Mouse (Mus musculus): ENCODE results near the gene Stx1b. TPM values are rescaled to one million over a fixed set of nuclear protein-coding genes. Genes with fewer than 3 reads are reported as not detected.

Stx1b gene
- polyA plus RNA-seq, 1 experiment, result 2.4 TPM

DNA sequence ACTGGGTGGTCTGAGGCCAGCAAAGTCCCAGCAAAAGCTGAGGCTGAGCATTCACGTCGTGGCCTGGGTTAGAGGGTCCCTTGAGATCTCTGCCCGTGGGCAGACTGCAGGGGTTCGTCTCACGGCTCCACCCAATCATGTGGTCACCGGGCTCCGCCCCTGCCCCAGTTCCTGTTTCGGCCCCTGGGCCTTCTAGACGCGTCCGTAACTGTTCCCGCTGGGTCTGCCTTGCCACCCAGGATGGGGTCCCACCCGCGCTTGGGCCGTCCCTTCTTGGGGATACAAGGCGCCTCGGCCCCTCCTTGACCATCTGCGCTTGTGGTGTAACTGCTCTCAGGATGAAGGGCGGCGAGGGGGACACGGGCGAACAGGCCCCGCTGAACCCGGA is 54.7 kb downstream of the Stx1b start, which contains the start of gene Orai3:
Gene Orai3, plus strand, starts transcription at position 165 of the 388 bp plus-strand sequence.
- peaks cover 6% of the 10 kb centered on the region; the same call in 1 of the 2 replicates for H3K4me1 ChIP-seq (ENCODE audit: control insufficient read depth, insufficient read depth, low read length)
- peak; percentile 94 for DNase-seq
- 1% methylated on average over 24 of the region's 24 CpGs for WGBS
- H3K27ac ChIP-seq (ENCODE audit: insufficient read depth, low read depth, low read length), result peak within 1 kb of the TSS; percentile 83
- no peaks in the 10 kb centered on the region for H3K36me3 ChIP-seq (ENCODE audit: control insufficient read depth, insufficient read depth, low read length)
- no peak for TF ChIP-seq CTCF (conservative IDR thresholded peaks at IDR 0.05; ENCODE audit: insufficient read depth, insufficient read length, low read depth, low read length)
- TF ChIP-seq POLR2A (IDR thresholded peaks at IDR 0.05; ENCODE audit: low read depth, low read length), result peak; percentile 87
- no peaks in the 10 kb centered on the region for H3K27me3 ChIP-seq (replicated peaks; ENCODE audit: control insufficient read depth, insufficient read depth, low read length)
- peak within 1 kb of the TSS; percentile 95 for H3K4me3 ChIP-seq (ENCODE audit: insufficient read depth, low read depth, low read length)

DNA sequence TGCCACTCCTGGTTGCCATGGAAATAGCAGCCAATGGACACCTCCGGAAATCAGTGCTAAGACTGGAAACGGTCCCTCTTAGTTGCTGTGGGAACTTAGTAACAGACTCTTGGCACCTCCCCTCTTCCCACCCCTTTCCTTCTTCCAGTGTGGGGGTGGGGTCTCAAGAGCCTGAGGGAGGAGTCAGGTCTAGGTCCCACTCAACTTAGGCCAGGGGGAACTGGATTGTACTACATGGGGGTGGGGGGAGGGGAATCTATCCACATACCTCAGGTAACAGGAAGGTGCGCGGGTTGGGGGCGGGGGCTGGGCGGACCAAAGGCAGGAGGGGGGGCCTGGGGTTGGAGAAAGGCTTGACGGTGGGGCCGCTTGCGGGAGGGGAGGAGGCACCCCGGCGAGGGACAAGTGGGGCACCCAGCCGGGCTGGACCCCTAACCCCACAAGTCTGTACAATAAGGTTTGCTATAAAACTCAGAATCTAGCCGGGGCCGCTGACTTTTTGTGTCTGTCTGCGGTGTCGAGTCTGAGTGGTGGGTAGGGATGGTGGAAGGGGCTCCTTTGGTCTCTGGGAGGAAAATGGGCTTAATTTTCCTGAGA is 55.3 kb downstream of the Stx1b start:
- Histone ChIP-seq H3K36me3 (ENCODE audit: control insufficient read depth, insufficient read depth, low read length) (no peaks in the 10 kb centered on the region), H3K4me1 (ENCODE audit: control insufficient read depth, insufficient read depth, low read length) (peaks cover 6% of the 10 kb centered on the region; the same call in 1 of the 2 replicates), H3K27ac (ENCODE audit: insufficient read depth, low read depth, low read length) (peak overlapping the region; percentile 83), H3K27me3 (replicated peaks; ENCODE audit: control insufficient read depth, insufficient read depth, low read length) (no peaks in the 10 kb centered on the region), H3K4me3 (ENCODE audit: insufficient read depth, low read depth, low read length) (peak overlapping the region; percentile 95)
- 1% methylated on average over 16 of the region's 16 CpGs for WGBS
- DNase-seq, result peak; percentile 99
- TF ChIP-seq POLR2A (IDR thresholded peaks at IDR 0.05; ENCODE audit: low read depth, low read length) (no peak), CTCF (conservative IDR thresholded peaks at IDR 0.05; ENCODE audit: insufficient read depth, insufficient read length, low read depth, low read length) (no peak)

DNA sequence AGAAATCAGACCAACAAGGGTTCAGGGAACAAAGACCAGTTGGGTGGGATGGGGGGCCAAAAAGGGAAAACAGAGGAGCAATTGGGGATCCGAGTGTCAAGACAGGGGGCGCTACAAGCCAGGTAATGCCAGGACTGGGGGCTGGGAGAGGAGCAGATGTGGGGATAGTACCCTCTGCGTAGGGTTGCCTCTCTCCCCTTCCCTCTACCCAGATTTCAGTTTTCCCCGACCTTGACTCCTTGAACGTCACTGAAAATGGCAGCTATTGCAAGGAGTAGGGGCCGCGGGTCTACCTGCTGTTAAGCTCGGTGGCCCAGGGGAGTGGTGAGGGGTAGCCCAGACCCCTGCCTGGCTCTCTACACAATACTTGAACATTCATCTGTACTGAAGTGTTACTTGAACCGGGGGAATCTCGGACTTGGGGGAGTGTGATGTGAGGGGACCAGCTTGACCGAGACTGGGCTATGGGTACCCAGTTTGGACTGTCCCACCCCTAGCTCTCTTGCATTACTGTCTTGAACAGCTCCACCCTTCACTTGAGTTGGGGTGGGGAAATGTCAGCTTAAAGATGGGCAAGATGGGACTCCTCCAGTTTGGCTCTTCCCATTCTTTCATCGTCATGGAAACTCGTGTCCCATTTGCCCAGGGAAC is 55.9 kb downstream of the Stx1b start:
- H3K36me3 ChIP-seq (ENCODE audit: control insufficient read depth, insufficient read depth, low read length), result no peaks in the 10 kb centered on the region
- WGBS, result 63% methylated on average over 13 of the region's 13 CpGs
- no peak overlapping the region for H3K27ac ChIP-seq (ENCODE audit: insufficient read depth, low read depth, low read length)
- no peak for TF ChIP-seq POLR2A (IDR thresholded peaks at IDR 0.05; ENCODE audit: low read depth, low read length)
- TF ChIP-seq CTCF (conservative IDR thresholded peaks at IDR 0.05; ENCODE audit: insufficient read depth, insufficient read length, low read depth, low read length), result peak; percentile 25; the same call in 1 of the 2 replicates
- peaks cover 6% of the 10 kb centered on the region; the same call in 1 of the 2 replicates for H3K4me1 ChIP-seq (ENCODE audit: control insufficient read depth, insufficient read depth, low read length)
- no peaks in the 10 kb centered on the region for H3K27me3 ChIP-seq (replicated peaks; ENCODE audit: control insufficient read depth, insufficient read depth, low read length)
- peak; percentile 16 for DNase-seq
- H3K4me3 ChIP-seq (ENCODE audit: insufficient read depth, low read depth, low read length), result no peak overlapping the region

DNA sequence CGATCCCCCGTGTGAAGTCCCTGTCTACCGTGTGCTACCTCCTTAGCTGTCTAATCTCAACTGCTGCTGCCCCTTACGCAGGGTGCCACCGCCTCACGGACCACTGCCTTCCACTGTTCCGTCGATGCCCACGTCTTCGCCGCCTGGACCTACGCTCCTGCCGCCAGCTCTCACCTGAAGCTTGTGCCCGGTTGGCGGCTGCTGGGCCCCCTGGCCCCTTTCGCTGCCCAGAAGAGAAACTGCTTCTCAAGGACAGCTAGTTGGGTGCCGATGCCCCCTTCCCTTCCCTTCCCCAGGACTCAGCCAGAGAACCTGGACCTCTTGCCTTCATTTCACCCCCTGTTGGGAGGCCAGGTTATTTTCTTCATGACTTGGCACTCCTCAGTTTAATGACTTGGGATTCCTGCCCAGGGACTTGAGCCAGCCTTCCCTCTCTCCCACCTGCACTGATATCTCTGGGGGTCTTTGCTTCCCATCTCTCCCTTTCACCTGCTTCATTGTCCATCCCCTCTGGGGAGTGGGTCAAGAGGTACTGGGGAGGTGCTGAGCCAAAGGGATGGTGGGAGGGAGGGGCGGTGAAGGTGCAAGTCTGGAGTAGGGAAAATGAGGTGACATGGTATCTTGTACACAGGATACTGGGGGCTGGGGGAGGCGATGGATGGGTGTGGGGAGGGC is 56.5 kb downstream of the Stx1b start:
- no peak overlapping the region for H3K27ac ChIP-seq (ENCODE audit: insufficient read depth, low read depth, low read length)
- no peaks in the 10 kb centered on the region for H3K36me3 ChIP-seq (ENCODE audit: control insufficient read depth, insufficient read depth, low read length)
- H3K4me1 ChIP-seq (ENCODE audit: control insufficient read depth, insufficient read depth, low read length), result peaks cover 6% of the 10 kb centered on the region; the same call in 1 of the 2 replicates
- no peak for TF ChIP-seq POLR2A (IDR thresholded peaks at IDR 0.05; ENCODE audit: low read depth, low read length)
- WGBS, result 93% methylated on average over 19 of the region's 19 CpGs
- no peak overlapping the region for H3K4me3 ChIP-seq (ENCODE audit: insufficient read depth, low read depth, low read length)
- no peaks in the 10 kb centered on the region for H3K27me3 ChIP-seq (replicated peaks; ENCODE audit: control insufficient read depth, insufficient read depth, low read length)
- no peak for DNase-seq

DNA sequence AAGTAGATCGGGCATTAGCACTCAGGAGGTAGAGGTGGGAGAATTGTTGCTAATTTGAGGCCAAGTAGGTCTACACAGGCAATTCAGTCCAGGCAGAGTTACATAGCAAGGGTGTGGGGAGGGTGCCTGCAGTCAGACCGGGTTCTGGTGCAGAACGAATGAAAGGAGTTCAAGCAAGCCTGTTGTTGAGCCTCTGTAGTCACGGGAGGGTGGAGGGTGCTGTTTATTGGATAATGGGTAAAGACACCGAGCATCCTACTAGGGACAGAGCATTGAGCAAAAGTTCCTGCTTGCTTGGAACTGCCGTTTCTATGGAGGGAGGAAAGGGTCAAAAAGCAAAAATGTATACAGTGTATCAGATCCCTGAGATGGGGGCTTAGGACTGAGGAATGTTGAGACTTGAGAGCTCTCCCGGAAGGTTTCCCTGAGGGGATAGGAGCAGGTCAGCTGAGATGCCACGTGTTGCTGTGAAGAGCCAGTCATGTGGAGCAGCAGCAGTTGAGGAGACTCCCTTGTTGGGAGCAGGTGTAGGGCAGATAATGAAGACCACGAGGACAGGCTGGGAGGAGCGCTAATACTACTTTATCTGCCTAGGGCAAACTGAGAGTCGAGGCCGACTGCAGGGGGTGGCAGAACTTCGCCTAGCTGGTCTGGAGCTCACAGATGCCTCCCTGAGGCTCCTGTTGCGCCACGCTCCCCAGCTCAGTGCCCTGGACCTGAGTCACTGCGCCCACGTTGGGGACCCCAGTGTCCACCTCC is 57.3 kb downstream of the Stx1b start:
- 74% methylated on average over 17 of the region's 17 CpGs for WGBS
- H3K27me3 ChIP-seq (replicated peaks; ENCODE audit: control insufficient read depth, insufficient read depth, low read length), result no peaks in the 10 kb centered on the region
- H3K4me3 ChIP-seq (ENCODE audit: insufficient read depth, low read depth, low read length), result no peak overlapping the region
- TF ChIP-seq CTCF (conservative IDR thresholded peaks at IDR 0.05; ENCODE audit: insufficient read depth, insufficient read length, low read depth, low read length), result no peak
- no peak for TF ChIP-seq POLR2A (IDR thresholded peaks at IDR 0.05; ENCODE audit: low read depth, low read length)
- H3K36me3 ChIP-seq (ENCODE audit: control insufficient read depth, insufficient read depth, low read length), result no peaks in the 10 kb centered on the region
- no peak overlapping the region for H3K27ac ChIP-seq (ENCODE audit: insufficient read depth, low read depth, low read length)
- no peak for DNase-seq
- peaks cover 6% of the 10 kb centered on the region; the same call in 1 of the 2 replicates for H3K4me1 ChIP-seq (ENCODE audit: control insufficient read depth, insufficient read depth, low read length)

DNA sequence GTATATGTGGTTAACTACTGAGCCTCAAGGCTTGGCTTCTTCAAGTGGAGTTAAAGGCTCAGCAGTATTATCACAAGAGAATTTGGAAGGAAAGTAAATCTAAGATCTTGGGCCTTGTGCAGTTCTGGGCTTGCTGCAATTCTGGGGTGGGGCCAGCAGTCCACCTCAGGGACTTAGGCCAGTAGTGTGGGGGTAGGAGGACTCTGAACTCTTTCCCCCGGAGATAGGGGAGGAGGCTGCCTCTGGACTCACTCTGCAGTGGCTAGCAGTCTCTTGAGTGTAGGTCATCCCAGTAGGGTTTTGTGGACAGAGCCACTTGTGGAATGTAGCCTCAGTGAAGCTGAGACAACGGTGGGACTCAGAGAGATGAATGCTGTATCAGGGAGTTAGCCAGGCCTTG is 58.6 kb downstream of the Stx1b start:
- H3K4me3 ChIP-seq (ENCODE audit: insufficient read depth, low read depth, low read length), result no peak overlapping the region
- no peak for TF ChIP-seq CTCF (conservative IDR thresholded peaks at IDR 0.05; ENCODE audit: insufficient read depth, insufficient read length, low read depth, low read length)
- no peak for TF ChIP-seq POLR2A (IDR thresholded peaks at IDR 0.05; ENCODE audit: low read depth, low read length)
- DNase-seq, result peak; percentile 48
- H3K27ac ChIP-seq (ENCODE audit: insufficient read depth, low read depth, low read length), result no peak overlapping the region
- no peaks in the 10 kb centered on the region for H3K36me3 ChIP-seq (ENCODE audit: control insufficient read depth, insufficient read depth, low read length)
- H3K4me1 ChIP-seq (ENCODE audit: control insufficient read depth, insufficient read depth, low read length), result peaks cover 5% of the 10 kb centered on the region; the same call in 1 of the 2 replicates
- H3K27me3 ChIP-seq (replicated peaks; ENCODE audit: control insufficient read depth, insufficient read depth, low read length), result no peaks in the 10 kb centered on the region
- 54% methylated on average over 2 of the region's 2 CpGs for WGBS
